Mouse (Mus musculus) liver, embryonic 15.5 days (tissue): ENCODE measurements around the gene Ezh2. TPM values are rescaled to one million over a fixed set of nuclear protein-coding genes. Genes with fewer than 3 reads are reported as not detected.
"Not testable (repeated sequence)": the region's sequence is repeated elsewhere in the genome, so short reads cannot be mapped to it uniquely, and the experiment has no call there.

Source experiments
- ATAC-seq: fragments of 200-750 bp; cut with Nextera tagmentation; 2 replicates; pipeline ENCODE4 v1.8.0; 2017; ENCODE audit warnings: moderate number of reproducible peaks, mild to moderate bottlenecking, moderate library complexity; ENCODE audit not compliant: insufficient read depth
- H3K27ac ChIP-seq: fragments of 300-500 bp; sonication (generic); replicated peaks from 2 replicates; pipeline ENCODE4 v1.5.1; 2015; ENCODE audit warnings: mild to moderate bottlenecking, inconsistent platforms
- H3K27me3 ChIP-seq: fragments of 300-500 bp; sonication (generic); 2 replicates; pipeline ENCODE4 v1.6.1; 2015; ENCODE audit warnings: mild to moderate bottlenecking, inconsistent platforms
- H3K36me3 ChIP-seq: fragments of 300-500 bp; sonication (generic); replicated peaks from 2 replicates; pipeline ENCODE4 v1.6.1; 2015; ENCODE audit warnings: moderate library complexity, mild to moderate bottlenecking, inconsistent platforms
- H3K4me1 ChIP-seq: fragments of 300-500 bp; sonication (generic); replicated peaks from 2 replicates; pipeline ENCODE4 v1.6.1; 2015; ENCODE audit warnings: inconsistent platforms
- H3K4me2 ChIP-seq: fragments of 300-500 bp; sonication (generic); 2 replicates; pipeline ENCODE4 v1.6.1; 2015; ENCODE audit warnings: moderate library complexity, mild to moderate bottlenecking, inconsistent platforms
- H3K4me3 ChIP-seq: fragments of 300-500 bp; sonication (generic); replicated peaks from 2 replicates; pipeline ENCODE4 v1.5.1; 2015; ENCODE audit warnings: mild to moderate bottlenecking, inconsistent platforms
- H3K9ac ChIP-seq: fragments of 300-500 bp; sonication (generic); 2 replicates; pipeline ENCODE4 v1.6.1; 2015; ENCODE audit warnings: moderate library complexity, mild to moderate bottlenecking, inconsistent platforms
- H3K9me3 ChIP-seq: fragments of 300-500 bp; sonication (generic); replicated peaks from 2 replicates; pipeline ENCODE4 v1.6.1; 2016; ENCODE audit warnings: inconsistent platforms
- WGBS: fragments of 180-500 bp; shearing (Covaris S2); methylation state at CpG from one replicate; pipeline ENCODE4 v1.1.7; 2015; ENCODE audit warnings: mixed read lengths; ENCODE audit not compliant: insufficient replicate concordance; 5-methylcytosine and 5-hydroxymethylcytosine counted together
- polyA plus RNA-seq: library from polyadenylated mRNA; unstranded; fragments of >200 nt; fragmentation: Nextera tagmentation; extraction: Ambion mirVana; gene quantifications from 2 replicates; pipeline ENCODE4 v1.2.1, GENCODE M21; 2015

Ezh2 gene
- polyA plus RNA-seq = 43.3 and 48.9 TPM in 2 replicates

DNA sequence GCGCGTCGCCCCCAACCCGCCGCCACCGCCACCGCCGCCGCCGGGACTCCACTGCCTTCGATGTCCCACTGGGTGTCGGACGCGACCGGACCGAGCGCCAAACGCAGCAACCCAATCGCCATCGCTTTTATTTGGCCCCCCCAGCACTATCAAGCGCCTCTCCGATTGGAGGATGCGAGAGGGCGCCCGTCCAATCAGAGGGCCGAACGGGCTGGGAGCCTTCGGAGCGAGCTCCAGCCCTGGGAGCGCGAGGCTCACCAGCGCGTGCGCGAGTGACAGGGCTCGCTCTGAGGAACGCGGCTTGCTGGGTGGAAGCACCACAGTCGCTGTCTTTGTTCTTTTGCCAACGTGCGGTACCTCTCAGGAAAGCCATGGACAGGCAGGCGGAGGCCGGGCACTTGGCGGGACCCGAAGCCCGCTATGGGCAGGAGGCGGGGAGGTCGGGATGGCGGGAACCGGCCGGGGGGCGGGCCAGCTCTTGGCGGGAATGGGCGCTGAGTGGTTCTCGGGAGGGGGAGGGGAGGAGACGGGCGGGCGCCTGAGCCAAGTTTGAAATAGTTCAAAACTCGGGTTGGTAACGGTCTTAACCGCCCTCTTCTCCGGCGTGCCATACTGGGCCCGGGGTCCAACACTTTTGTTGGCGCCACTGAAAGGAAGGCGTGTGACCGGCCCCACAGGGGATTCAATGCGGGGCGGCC lies at the start of gene Ezh2:
Ezh2 (minus strand) TSS at position 416 of the 698 bp plus-strand sequence.
- no peaks in the 10 kb centered on the region for H3K9me3 ChIP-seq
- H3K27me3 ChIP-seq = no peaks in the 10 kb centered on the region
- peak within 1 kb of the TSS; percentile 96 for H3K27ac ChIP-seq
- H3K9ac ChIP-seq = peak within 1 kb of the TSS; percentile 100
- peak; percentile 95 for ATAC-seq
- peak within 1 kb of the TSS; percentile 100 for H3K4me3 ChIP-seq
- peaks cover 21% of the 10 kb centered on the region for H3K4me1 ChIP-seq
- peak within 1 kb of the TSS; percentile 89 for H3K4me2 ChIP-seq
- no peaks in the 10 kb centered on the region for H3K36me3 ChIP-seq
- WGBS = under 1% methylated on average over 69 of the region's 69 CpGs

DNA sequence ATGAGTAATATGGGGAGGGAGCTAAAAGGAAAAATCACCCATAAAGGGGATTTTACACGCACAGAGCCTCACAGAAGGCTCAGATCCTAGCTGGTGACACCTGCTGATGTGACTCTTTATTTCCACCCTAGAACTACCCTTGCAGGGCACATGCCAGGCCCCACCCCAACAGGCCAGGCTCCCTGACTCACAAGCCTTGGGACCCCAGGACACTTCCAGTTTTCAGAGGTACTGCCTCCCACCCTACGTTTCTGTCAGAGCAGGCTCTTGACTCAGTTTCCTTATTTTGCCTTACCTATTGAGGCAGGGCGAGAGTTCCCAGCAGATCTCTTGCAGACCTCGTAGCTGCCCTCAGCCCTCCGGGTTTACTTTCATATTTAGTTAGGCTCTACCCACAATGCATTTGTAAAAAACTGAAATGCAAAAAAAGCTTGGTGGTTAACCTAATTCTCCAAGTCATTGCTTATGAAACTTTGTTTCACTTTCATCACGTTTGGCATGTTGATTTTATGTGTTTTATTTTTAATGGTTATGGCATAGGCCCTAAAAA lies 41.5 kb upstream of the Ezh2 start:
- Histone ChIP-seq H3K27me3 (no peaks in the 10 kb centered on the region), H3K36me3 (no peaks in the 10 kb centered on the region), H3K27ac (no peak overlapping the region), H3K4me2 (peak overlapping the region; percentile 32), H3K4me1 (0 out of 2 replicates have a peak, but pooled peaks cover 5% of the 10 kb centered on the region), H3K4me3 (peak overlapping the region; percentile 20), H3K9ac (no peak overlapping the region), H3K9me3 (no peaks in the 10 kb centered on the region)
- WGBS = 49% methylated on average over 6 of the region's 6 CpGs
- ATAC-seq = no peak

DNA sequence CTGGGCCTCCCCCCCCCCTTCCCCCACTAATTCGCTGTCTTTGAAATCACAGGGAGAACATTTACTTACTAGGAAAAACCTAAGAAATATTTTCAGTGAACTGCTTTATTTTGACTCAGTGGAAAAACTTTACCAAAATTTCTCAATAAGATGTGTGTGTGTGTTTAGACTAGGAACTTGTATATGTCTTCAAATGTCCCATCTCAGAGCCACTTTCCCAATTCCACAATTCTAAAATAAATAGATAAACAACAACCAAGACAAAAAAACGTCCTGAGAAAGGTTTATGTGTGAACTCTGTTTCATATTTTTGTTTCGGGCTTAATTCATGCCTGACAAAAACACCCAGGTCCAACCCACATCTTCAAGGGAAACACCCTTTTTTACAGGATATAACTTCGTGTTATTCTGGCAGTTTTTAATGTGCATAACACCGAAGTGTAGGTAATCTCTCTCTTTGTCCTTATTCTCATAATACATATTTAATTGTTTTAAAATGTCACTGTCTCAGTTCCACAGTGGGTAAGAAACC lies 40.9 kb upstream of the Ezh2 start:
- H3K27ac ChIP-seq = no peak overlapping the region
- H3K9me3 ChIP-seq = no peaks in the 10 kb centered on the region
- WGBS = 63% methylated on average over 5 of the region's 5 CpGs
- H3K27me3 ChIP-seq = no peaks in the 10 kb centered on the region
- no peak overlapping the region for H3K9ac ChIP-seq
- H3K4me3 ChIP-seq = no peak overlapping the region
- H3K36me3 ChIP-seq = no peaks in the 10 kb centered on the region
- ATAC-seq = no peak
- H3K4me2 ChIP-seq = 0 out of 2 replicates have a peak overlapping the region, but pooled peaks have one; percentile 32
- H3K4me1 ChIP-seq = 0 out of 2 replicates have a peak, but pooled peaks cover 5% of the 10 kb centered on the region

GRCm38 (mm10) chr6:47635207-47635994 lies 40.3 kb upstream of the Ezh2 start:
- Histone ChIP-seq H3K4me1 (0 out of 2 replicates have a peak, but pooled peaks cover 5% of the 10 kb centered on the region), H3K9ac (no peak overlapping the region), H3K9me3 (no peaks in the 10 kb centered on the region), H3K4me2 (no peak overlapping the region), H3K27me3 (no peaks in the 10 kb centered on the region), H3K36me3 (no peaks in the 10 kb centered on the region), H3K27ac (no peak overlapping the region), H3K4me3 (no peak overlapping the region)
- 65% methylated on average over 7 of the region's 7 CpGs for WGBS
- ATAC-seq = no peak

- Histone ChIP-seq H3K9ac (no peak overlapping the region), H3K4me3 (no peak overlapping the region), H3K4me2 (no peak overlapping the region), H3K4me1 (0 out of 2 replicates have a peak, but pooled peaks cover 5% of the 10 kb centered on the region), H3K27ac (no peak overlapping the region), H3K36me3 (no peaks in the 10 kb centered on the region), H3K27me3 (no peaks in the 10 kb centered on the region), H3K9me3 (no peaks in the 10 kb centered on the region)
- no peak for ATAC-seq
Observed at GRCm38 (mm10) chr6:47633467-47633866, 38.3 kb upstream of the Ezh2 start.

GRCm38 (mm10) chr6:47630061-47630460 lies 34.9 kb upstream of the Ezh2 start:
- not testable (repeated sequence) for H3K9ac ChIP-seq, H3K36me3 ChIP-seq, H3K4me3 ChIP-seq, H3K9me3 ChIP-seq, H3K27ac ChIP-seq, H3K4me2 ChIP-seq, H3K4me1 ChIP-seq, ATAC-seq, H3K27me3 ChIP-seq
- WGBS = 67% methylated on average over 1 of the region's 1 CpGs

GRCm38 (mm10) chr6:47627978-47628377 lies 32.8 kb upstream of the Ezh2 start:
- H3K36me3 ChIP-seq = no peaks in the 10 kb centered on the region
- H3K9me3 ChIP-seq = no peaks in the 10 kb centered on the region
- 36% methylated on average over 3 of the region's 3 CpGs for WGBS
- H3K27me3 ChIP-seq = no peaks in the 10 kb centered on the region
- H3K9ac ChIP-seq = no peak overlapping the region
- no peak overlapping the region for H3K4me3 ChIP-seq
- no peak for ATAC-seq
- no peak overlapping the region for H3K27ac ChIP-seq
- no peaks in the 10 kb centered on the region for H3K4me1 ChIP-seq
- no peak overlapping the region for H3K4me2 ChIP-seq

DNA sequence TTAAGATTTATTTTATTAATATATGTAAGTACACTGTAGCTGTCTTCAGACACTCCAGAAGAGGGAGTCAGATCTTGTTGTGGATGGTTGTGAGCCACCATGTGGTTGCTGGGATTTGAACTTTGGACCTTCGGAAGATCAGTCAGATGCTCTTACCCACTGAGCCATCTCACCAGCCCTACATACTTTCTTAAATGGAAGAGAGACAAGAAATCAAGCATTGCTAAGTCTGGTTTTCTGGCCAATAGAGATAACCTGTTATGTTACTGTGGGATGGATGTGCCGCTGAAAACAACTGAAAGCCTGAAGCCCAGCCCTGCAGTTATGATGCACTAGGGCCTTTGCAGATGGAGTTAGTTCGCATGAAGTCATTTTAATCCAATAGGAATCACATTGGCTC lies 31.8 kb upstream of the Ezh2 start:
- H3K36me3 ChIP-seq, ATAC-seq, H3K27ac ChIP-seq, H3K9ac ChIP-seq, H3K4me2 ChIP-seq, H3K27me3 ChIP-seq, H3K4me3 ChIP-seq, H3K9me3 ChIP-seq, H3K4me1 ChIP-seq: not testable (repeated sequence)
- WGBS = 62% methylated on average over 3 of the region's 3 CpGs

DNA sequence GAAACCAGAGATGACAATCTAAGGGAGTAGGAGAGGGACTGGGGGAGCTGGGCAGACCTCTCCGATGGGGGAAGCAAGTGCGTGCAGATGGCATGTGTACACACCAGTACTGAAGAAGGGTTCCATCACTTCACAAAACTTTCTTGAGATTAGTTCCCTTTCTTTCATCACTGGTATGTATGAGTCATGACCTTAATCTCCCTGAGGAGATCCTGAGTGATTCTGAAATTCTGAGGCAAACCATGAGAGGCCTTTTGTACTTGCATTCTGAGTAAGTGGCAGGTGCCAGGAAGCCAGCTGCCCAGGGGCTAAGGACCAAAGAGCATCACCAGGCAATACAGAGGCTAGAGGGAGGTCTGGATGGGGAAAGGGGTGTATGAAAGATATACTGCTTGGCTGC lies 25.9 kb upstream of the Ezh2 start:
- Histone ChIP-seq H3K4me2 (no peak overlapping the region), H3K27me3 (no peaks in the 10 kb centered on the region), H3K4me1 (no peaks in the 10 kb centered on the region), H3K9ac (no peak overlapping the region), H3K4me3 (no peak overlapping the region), H3K9me3 (no peaks in the 10 kb centered on the region), H3K27ac (no peak overlapping the region), H3K36me3 (no peaks in the 10 kb centered on the region)
- WGBS = 54% methylated on average over 2 of the region's 2 CpGs
- no peak for ATAC-seq

DNA sequence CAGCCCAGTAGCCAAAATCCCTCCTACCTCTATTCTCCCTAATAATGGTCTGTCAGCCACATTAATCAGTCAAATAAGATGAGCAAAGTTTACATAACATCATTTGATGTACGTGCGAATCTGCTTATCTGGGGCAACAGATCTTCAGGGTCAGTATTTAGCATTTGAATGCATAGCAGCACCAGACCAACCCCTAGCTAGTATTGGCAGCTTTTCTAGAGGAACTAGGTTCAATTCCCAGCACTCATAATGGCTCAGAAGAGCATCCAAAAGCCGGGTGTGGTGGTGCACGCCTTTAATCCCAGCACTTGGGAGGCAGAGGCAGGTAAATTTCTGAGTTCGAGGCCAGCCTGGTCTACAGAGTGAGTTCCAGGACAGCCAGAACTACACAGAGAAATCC lies 13.2 kb upstream of the Ezh2 start:
- ATAC-seq, H3K27me3 ChIP-seq: not testable (repeated sequence)

DNA sequence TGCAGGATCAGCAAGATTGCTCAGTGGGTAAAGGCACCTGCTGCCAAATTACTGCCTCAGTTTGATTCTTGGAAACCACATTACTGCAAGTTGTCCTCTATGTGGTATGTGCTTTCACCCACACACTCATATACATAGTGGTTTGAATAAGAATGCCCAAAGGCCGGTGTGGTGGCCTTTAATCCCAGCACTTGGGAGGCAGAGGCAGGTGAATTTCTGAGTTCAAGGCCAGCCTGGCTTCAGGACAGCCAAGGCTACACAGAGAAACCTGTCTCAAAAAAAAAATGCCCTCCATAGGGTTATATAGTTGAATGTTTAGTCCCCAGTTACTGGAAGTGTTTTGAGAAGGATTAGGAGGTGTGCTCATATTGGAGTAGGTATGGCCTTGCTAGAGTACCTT lies 6.8 kb upstream of the Ezh2 start:
- ATAC-seq = no peak
- no peaks in the 10 kb centered on the region for H3K4me1 ChIP-seq
- no peak overlapping the region for H3K4me2 ChIP-seq
- WGBS = 63% methylated on average over 1 of the region's 1 CpGs
- H3K9me3 ChIP-seq = no peaks in the 10 kb centered on the region
- H3K36me3 ChIP-seq = no peaks in the 10 kb centered on the region
- H3K9ac ChIP-seq = no peak overlapping the region
- H3K4me3 ChIP-seq = no peak overlapping the region
- H3K27ac ChIP-seq = no peak overlapping the region
- H3K27me3 ChIP-seq = no peaks in the 10 kb centered on the region

More for the DNA sequence above, 13.2 kb upstream of the Ezh2 start:
- not testable (repeated sequence) for H3K9ac ChIP-seq, H3K4me2 ChIP-seq, H3K4me3 ChIP-seq, H3K36me3 ChIP-seq, H3K4me1 ChIP-seq, H3K27ac ChIP-seq, H3K9me3 ChIP-seq
- WGBS = 50% methylated on average over 5 of the region's 5 CpGs
